Mouse (Mus musculus) adrenal gland, postnatal 25 days (tissue): ENCODE measurements around the gene Cd200r4. TPM values are rescaled to one million over a fixed set of nuclear protein-coding genes. Genes with fewer than 3 reads are reported as not detected.

Experiments
- DNase-seq: peaks from one replicate; pipeline ENCODE4 v3.0.0; 2021; ENCODE audit warnings: mixed read lengths
- total RNA-seq: library from RNA; stranded (reverse); gene quantifications from 2 replicates; pipeline ENCODE4 v1.2.3, GENCODE M21; 2021

The Cd200r4 gene
- total RNA-seq, 1 experiment from 2014 or later: not detected

DNA sequence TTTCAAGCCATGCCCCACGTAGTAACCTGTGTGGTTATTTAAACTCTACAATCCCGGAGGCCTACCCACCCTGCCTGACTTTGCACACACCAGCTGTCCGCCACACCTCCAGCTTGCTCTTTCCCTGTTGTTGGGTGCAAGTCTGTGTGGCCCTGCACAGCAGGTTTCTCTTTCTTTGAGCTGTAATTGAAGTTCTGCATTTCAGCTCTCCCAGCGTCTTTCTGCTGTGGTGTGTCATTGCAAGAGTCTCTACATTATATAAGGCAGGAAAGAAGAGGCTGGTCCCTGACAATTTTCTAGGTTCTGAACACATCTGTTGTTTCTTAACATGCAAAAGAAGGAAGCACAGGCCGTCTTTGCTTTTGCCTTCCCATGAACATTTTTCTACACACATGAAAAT, 65.1 kb downstream of the Cd200r4 start:
- no peak for DNase-seq

DNA sequence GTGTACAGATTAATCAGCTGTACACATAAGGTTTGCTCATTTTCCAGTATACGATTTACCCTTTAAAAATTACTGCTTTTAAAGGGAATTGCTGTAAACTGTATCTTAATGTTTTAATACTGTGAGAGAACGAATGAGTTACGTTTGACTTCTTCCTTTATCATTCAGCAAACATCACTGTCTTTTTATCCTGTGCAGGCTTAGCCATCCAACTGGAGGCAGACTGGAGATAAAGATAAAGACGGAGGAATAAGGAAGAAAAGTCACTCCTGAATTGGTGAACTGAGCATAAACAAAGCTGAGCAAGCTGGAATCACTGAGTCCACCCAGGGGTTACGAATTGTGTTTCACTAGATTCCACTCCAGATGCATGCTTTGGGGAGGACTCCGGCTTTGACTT, 66.1 kb downstream of the Cd200r4 start:
- no peak for DNase-seq

Other genes starting within 250 kb of the Cd200r4 start
- 10.5 and 10.7 TPM in 2 replicates for gene Nepro, start 87.4 kb upstream of the Cd200r4 start, total RNA-seq
- 19.8 and 24.2 TPM in 2 replicates for gene Gtpbp8, start 65.4 kb upstream of the Cd200r4 start, total RNA-seq
- gene Cd200r1, start 46.0 kb upstream of the Cd200r4 start, total RNA-seq: not detected in 2 replicates
- not detected in 2 replicates for gene Cd200r2, start 55.4 kb downstream of the Cd200r4 start, total RNA-seq
- gene Cd200r3, start 131.9 kb downstream of the Cd200r4 start, total RNA-seq: not detected in 2 replicates